Mouse (Mus musculus) forebrain, embryonic 11.5 days (tissue): ENCODE results near the gene Lamc2. TPM values are rescaled to one million over a fixed set of nuclear protein-coding genes. Genes with fewer than 3 reads are reported as not detected.

Experiments used
- ATAC-seq: fragments of 200-750 bp; cut with Nextera tagmentation; replicated peaks from 2 replicates; pipeline ENCODE4 v1.8.0; 2017; ENCODE audit warnings: moderate TSS enrichment; ENCODE audit not compliant: low FRiP score
- DNase-seq: peaks from one replicate; pipeline ENCODE4 v3.0.0-alpha.2; 2017; ENCODE audit warnings: low spot score
- H3K27ac ChIP-seq: fragments of 300-500 bp; sonication (generic); 2 replicates; pipeline ENCODE4 v1.5.1; 2014; ENCODE audit warnings: low read depth, low read length
- H3K27me3 ChIP-seq: fragments of 300-500 bp; sonication (generic); 2 replicates; pipeline ENCODE4 v1.6.1; 2014; ENCODE audit warnings: mild to moderate bottlenecking, low read length, mixed read lengths; ENCODE audit not compliant: control insufficient read depth, insufficient read depth
- H3K36me3 ChIP-seq: fragments of 300-500 bp; sonication (generic); 2 replicates; pipeline ENCODE4 v1.6.1; 2014; ENCODE audit warnings: mild to moderate bottlenecking, low read length, moderate library complexity, mixed read lengths; ENCODE audit not compliant: control insufficient read depth, insufficient read depth
- H3K4me1 ChIP-seq: fragments of 300-500 bp; sonication (generic); replicated peaks from 2 replicates; pipeline ENCODE4 v1.6.1; 2014; ENCODE audit warnings: low read length, mixed read lengths; ENCODE audit not compliant: control insufficient read depth, insufficient read depth
- H3K4me2 ChIP-seq: fragments of 300-500 bp; sonication (generic); 2 replicates; pipeline ENCODE4 v1.6.1; 2014; ENCODE audit warnings: low read depth, mild to moderate bottlenecking, low read length, moderate library complexity, mixed read lengths; ENCODE audit not compliant: severe bottlenecking
- H3K4me3 ChIP-seq: fragments of 300-500 bp; sonication (generic); 2 replicates; pipeline ENCODE4 v1.5.1; 2014; ENCODE audit warnings: low read depth, low read length
- H3K9ac ChIP-seq: fragments of 300-500 bp; sonication (generic); 2 replicates; pipeline ENCODE4 v1.6.1; 2014; ENCODE audit warnings: low read length
- H3K9me3 ChIP-seq: fragments of 300-500 bp; sonication (generic); 2 replicates; pipeline ENCODE4 v1.6.1; 2016; ENCODE audit warnings: low read length, mixed read lengths; ENCODE audit not compliant: control insufficient read depth
- WGBS: fragments of 180-500 bp; shearing (Covaris S2); extraction: QIAGEN DNeasy Blood & Tissue Kit; methylation state at CpG from one replicate; pipeline ENCODE4 v1.1.7; 2014; 5-methylcytosine and 5-hydroxymethylcytosine counted together
- polyA plus RNA-seq: library from polyadenylated mRNA; unstranded; fragments of >200 nt; fragmentation: Nextera tagmentation; extraction: Ambion mirVana; gene quantifications from 2 replicates; pipeline ENCODE4 v1.2.1, GENCODE M21; 2014

Gene Lamc2
- polyA plus RNA-seq, 1 experiment from 2014 or later = 0.55 TPM

DNA sequence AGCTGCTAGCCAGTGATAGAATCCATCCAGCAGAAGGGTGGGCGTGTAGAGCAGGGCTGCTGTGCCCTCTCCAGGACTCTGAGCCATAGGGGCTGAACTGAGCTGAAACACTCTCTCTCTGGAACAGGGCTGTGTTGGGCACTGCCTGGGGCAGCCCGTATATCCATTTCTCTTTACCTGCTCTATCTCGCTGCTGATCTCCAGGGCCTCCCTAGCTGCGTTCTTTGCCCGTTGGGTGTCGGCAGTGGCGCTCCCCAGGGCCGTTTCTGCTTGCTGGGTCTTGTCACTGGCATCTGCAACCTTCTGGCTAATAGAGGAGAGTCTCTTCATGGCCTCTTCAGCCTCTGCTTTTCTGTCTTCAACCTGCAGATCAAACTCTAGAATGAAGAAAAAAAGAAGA, 57.5 kb downstream of the Lamc2 start:
- H3K4me2 ChIP-seq = no peak overlapping the region
- H3K27ac ChIP-seq = no peak overlapping the region
- no peak for ATAC-seq
- no peaks in the 10 kb centered on the region for H3K27me3 ChIP-seq
- H3K9ac ChIP-seq = no peak overlapping the region
- DNase-seq = no peak
- H3K4me1 ChIP-seq = 0 out of 2 replicates have a peak, but pooled peaks cover 2% of the 10 kb centered on the region
- WGBS = 77% methylated on average over 8 of the region's 8 CpGs
- H3K36me3 ChIP-seq = no peaks in the 10 kb centered on the region
- no peak overlapping the region for H3K4me3 ChIP-seq
- H3K9me3 ChIP-seq = no peaks in the 10 kb centered on the region

DNA sequence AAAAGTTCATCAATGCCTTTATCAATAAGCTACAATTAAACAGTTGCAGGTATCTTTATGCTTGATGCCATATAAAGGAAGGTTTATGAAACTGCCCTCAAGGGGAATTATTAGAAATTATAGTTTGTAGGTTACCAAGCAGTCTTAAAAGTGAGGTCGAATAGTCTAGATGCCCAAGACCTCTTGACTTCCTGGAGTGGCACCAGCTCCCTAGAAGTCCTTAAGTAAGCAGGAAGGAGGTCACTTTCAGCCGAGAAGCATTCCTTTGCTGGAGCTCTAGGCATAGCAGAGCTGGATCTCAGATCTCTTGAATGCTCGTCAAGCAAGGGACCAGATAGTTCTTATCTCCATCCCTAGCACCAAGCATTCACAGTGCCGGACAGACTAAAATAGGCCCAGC, 58.6 kb downstream of the Lamc2 start:
- WGBS = 89% methylated on average over 4 of the region's 4 CpGs
- no peak for DNase-seq
- H3K36me3 ChIP-seq = no peaks in the 10 kb centered on the region

DNA sequence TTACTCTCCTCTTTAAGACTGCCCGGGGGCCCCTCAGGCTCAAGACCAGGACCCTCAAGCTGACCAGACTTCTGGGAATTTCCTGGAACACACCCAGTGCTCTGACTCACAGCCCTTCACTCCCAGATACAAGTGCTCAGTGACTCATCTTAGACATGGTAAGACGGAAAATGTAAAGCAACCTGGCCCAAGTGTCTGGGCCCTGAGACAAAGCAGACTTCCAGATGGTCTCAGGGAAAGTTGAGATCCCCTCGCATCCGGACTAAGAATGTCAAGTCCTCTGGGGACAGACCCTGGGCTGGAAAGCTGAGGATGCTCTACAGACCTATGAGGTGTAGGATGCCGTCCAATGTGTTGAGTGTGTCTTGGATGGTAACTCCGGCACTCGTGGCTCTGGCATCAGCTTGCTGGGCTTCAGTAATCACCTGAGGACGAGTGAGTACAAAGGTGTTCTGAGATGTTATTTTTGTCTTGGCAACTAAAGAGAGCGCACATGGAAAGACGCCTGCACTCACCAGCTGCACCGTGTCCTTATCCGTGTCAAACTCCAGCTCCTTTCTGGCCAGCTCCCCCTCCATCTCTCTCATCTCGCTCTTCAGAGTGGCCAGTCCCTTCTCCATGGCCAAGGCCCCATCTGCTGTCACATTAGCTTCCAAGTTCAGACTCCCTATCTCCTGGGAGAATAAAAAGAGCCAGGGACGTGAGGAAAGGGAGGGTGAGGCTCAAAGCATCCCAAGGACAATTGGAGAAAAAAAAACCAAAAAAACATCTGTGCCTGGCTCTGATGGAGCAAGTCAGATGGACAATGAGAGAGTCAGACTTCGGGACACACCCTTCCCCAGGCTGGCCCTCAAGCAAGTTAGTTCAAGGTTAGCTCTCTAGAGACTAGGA, 59.5 kb downstream of the Lamc2 start:
- H3K4me3 ChIP-seq = no peak overlapping the region
- ATAC-seq (no peak), DNase-seq (no peak)

More for the DNA sequence above, 58.6 kb downstream of the Lamc2 start:
- no peak overlapping the region for H3K4me2 ChIP-seq
- 0 out of 2 replicates have a peak, but pooled peaks cover under 1% of the 10 kb centered on the region for H3K4me1 ChIP-seq
- no peak overlapping the region for H3K27ac ChIP-seq
- no peak overlapping the region for H3K4me3 ChIP-seq
- H3K27me3 ChIP-seq = no peaks in the 10 kb centered on the region
- H3K9ac ChIP-seq = no peak overlapping the region
- no peak for ATAC-seq
- H3K9me3 ChIP-seq = no peaks in the 10 kb centered on the region

DNA sequence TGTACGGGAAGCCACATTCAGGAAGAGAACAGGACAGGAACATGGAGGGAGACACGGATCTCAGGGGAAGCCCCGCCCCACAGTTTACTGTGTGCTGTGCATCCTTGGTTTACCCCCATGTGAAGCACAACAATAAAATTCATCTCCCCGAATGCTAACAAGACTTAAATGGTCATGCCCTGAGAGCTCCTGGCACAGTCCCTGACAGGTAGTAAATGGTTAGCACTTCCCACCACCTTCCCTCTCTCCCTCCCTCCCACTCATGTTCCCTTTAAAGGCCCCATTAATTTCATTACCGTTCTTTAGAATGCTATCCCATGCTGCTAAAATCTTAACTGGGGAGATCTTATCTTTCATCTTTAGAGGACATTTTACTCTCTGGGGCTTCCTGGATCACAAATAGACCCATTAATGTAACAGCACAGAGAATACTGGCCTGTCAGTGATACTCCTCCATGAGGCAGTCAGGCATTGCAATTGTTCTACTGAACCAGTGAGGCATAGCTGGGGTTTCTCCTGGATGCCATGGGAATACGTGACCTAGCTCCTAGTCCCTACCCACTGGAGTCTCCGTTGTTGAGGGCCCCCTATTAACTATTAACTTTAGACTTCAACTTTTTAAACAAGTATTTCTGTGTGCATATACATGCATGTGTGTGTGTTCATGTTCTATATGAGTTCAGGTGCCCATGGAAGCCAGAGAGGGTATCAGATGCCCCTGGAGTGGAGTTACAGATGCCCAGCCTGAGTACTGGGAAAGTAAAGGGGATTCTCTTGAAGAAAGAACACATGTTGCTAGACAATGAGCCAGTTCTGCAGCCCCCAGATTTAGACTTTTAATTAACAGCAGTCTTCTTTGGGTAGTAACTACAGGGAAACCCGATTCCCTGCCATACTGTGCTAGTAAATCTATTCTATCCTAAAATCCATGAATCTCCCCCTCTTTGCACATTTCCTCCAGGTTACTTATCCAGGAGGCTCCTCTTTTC, 60.7 kb downstream of the Lamc2 start:
- no peak overlapping the region for H3K27ac ChIP-seq
- H3K4me1 ChIP-seq = no peaks in the 10 kb centered on the region
- no peak overlapping the region for H3K4me2 ChIP-seq
- no peak overlapping the region for H3K9ac ChIP-seq
- ATAC-seq (no peak), DNase-seq (no peak)
- WGBS = 81% methylated on average over 8 of the region's 8 CpGs
- H3K27me3 ChIP-seq = no peaks in the 10 kb centered on the region
- no peaks in the 10 kb centered on the region for H3K9me3 ChIP-seq
- no peaks in the 10 kb centered on the region for H3K36me3 ChIP-seq
- no peak overlapping the region for H3K4me3 ChIP-seq

More for the DNA sequence above, 59.5 kb downstream of the Lamc2 start:
- Histone ChIP-seq H3K9ac (no peak overlapping the region), H3K9me3 (no peaks in the 10 kb centered on the region), H3K4me1 (no peaks in the 10 kb centered on the region), H3K36me3 (no peaks in the 10 kb centered on the region), H3K27ac (no peak overlapping the region), H3K27me3 (no peaks in the 10 kb centered on the region), H3K4me2 (no peak overlapping the region)
- 88% methylated on average over 15 of the region's 15 CpGs for WGBS

DNA sequence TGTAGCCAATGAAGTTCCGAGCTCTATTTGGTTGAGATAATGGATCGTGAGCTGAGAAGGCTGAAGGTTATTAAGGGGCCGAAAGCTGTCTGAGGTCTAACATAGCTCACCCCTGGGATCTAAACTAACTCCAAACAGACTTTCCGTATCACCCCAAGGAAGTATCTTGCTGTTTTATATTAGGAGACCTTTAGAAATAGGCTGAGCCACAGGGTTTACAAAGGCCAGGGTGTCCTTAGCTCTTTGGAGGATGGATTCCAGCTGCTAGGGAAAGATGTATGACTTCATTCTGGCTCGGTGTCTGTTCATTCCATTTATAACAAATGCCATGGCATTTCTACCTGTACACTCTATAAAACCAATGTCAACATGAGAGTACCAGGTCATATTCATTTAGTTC, 61.7 kb downstream of the Lamc2 start:
- 80% methylated on average over 5 of the region's 5 CpGs for WGBS

DNA sequence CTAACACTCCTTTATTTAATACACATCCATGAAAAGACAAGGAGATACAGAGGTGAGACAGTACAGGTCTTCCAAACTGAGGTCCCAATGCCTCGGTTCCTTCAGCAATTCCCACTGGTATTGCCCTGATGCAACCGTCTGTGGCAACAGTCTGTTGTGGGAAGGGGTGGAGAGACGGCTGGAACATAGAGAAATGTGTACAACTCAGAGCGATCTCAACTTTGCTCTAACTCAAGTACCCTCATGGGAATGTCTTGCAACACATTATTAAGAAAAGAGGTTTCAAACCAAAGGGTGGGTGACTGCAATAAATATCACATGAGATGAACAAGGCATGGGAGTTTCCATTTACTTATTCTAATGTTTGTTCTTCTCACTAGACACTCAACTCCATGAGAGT, 63.5 kb downstream of the Lamc2 start:
- H3K4me1 ChIP-seq = no peaks in the 10 kb centered on the region
- no peaks in the 10 kb centered on the region for H3K27me3 ChIP-seq
- no peaks in the 10 kb centered on the region for H3K36me3 ChIP-seq
- no peak overlapping the region for H3K4me3 ChIP-seq
- H3K9me3 ChIP-seq = no peaks in the 10 kb centered on the region
- H3K27ac ChIP-seq = no peak overlapping the region
- WGBS = 90% methylated on average over 4 of the region's 4 CpGs
- no peak overlapping the region for H3K9ac ChIP-seq
- ATAC-seq (no peak), DNase-seq (no peak)
- H3K4me2 ChIP-seq = no peak overlapping the region

More for the DNA sequence above, 61.7 kb downstream of the Lamc2 start:
- Histone ChIP-seq H3K27ac (no peak overlapping the region), H3K27me3 (no peaks in the 10 kb centered on the region), H3K36me3 (no peaks in the 10 kb centered on the region), H3K9me3 (no peaks in the 10 kb centered on the region), H3K4me2 (no peak overlapping the region), H3K4me3 (no peak overlapping the region), H3K4me1 (no peaks in the 10 kb centered on the region), H3K9ac (no peak overlapping the region)
- DNase-seq = no peak
- no peak for ATAC-seq

DNA sequence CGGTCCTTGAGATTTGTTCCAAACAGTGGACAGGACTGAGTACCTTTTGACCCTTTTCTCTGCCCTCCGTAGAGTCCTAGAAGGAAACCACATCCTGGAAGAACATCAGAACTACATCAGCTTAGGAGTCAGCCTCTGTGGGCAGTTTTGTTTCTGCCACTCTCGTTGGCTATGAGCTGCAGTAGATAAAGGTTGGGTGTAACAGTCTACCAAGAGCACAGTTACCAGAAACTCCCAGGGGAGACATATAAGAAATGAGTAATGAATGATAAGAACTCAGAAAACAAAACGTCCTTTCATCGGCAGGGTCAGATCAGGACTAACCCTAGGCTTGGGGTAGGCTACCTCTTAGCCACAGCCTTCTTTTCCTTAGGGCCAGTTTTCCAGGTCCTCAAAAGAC, 64.9 kb downstream of the Lamc2 start:
- H3K27ac ChIP-seq = no peak overlapping the region
- H3K4me2 ChIP-seq = no peak overlapping the region
- no peak for ATAC-seq
- 92% methylated on average over 5 of the region's 5 CpGs for WGBS
- no peak overlapping the region for H3K4me3 ChIP-seq
- H3K27me3 ChIP-seq = no peaks in the 10 kb centered on the region
- DNase-seq = no peak
- no peak overlapping the region for H3K9ac ChIP-seq
- H3K36me3 ChIP-seq = no peaks in the 10 kb centered on the region
- H3K9me3 ChIP-seq = no peaks in the 10 kb centered on the region
- no peaks in the 10 kb centered on the region for H3K4me1 ChIP-seq

DNA sequence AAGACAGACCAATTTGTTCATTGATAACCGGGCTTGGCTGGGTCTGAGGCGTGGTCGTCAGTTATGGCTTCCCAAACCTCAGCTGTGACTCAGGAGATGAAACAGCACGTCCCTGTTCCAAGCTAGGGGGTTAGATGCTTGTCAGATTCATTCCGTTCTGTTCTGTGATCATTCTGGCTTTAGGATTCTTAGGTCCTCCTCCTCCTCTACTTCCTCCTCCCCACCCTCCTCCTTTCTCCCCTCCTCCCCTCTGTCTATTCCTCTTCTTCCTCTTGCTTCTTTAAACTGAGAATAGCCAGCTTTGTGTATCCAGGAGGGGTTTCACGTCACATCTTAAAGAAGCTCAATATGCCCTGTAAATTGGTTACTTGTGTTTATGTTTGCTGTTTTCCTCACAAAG, 65.7 kb downstream of the Lamc2 start:
- H3K36me3 ChIP-seq = no peaks in the 10 kb centered on the region
- ATAC-seq (no peak), DNase-seq (no peak)
- no peaks in the 10 kb centered on the region for H3K4me1 ChIP-seq
- 80% methylated on average over 6 of the region's 6 CpGs for WGBS
- H3K4me3 ChIP-seq = no peak overlapping the region
- no peak overlapping the region for H3K9ac ChIP-seq
- no peak overlapping the region for H3K4me2 ChIP-seq
- no peaks in the 10 kb centered on the region for H3K27me3 ChIP-seq
- H3K27ac ChIP-seq = no peak overlapping the region
- H3K9me3 ChIP-seq = no peaks in the 10 kb centered on the region
